Mouse (Mus musculus) hindbrain, embryonic 16.5 days (tissue): Measurements from ENCODE around the gene Rad50. TPM values are rescaled to one million over a fixed set of nuclear protein-coding genes. Genes with fewer than 3 reads are reported as not detected.
A peak's percentile ranks its signal among the peaks of the same experiment; 100 is the strongest.

ENCODE experiments used
- ATAC-seq: fragments of 200-750 bp; cut with Nextera tagmentation; 2 replicates; pipeline ENCODE4 v1.8.0; 2017; ENCODE audit warnings: moderate TSS enrichment, moderate library complexity
- H3K27ac ChIP-seq: fragments of 300-500 bp; sonication (generic); 2 replicates; pipeline ENCODE4 v1.5.1; 2014; ENCODE audit warnings: low read depth, mild to moderate bottlenecking, control low read depth, low read length, moderate library complexity
- H3K27me3 ChIP-seq: fragments of 300-500 bp; sonication (generic); replicated peaks from 2 replicates; pipeline ENCODE4 v1.6.1; 2014; ENCODE audit warnings: low read length; ENCODE audit not compliant: control insufficient read depth, insufficient read depth
- H3K36me3 ChIP-seq: fragments of 300-500 bp; sonication (generic); 2 replicates; pipeline ENCODE4 v1.6.1; 2014; ENCODE audit warnings: mild to moderate bottlenecking, low read length, moderate library complexity, mixed read lengths; ENCODE audit not compliant: control insufficient read depth, insufficient read depth
- H3K4me1 ChIP-seq: fragments of 300-500 bp; sonication (generic); 2 replicates; pipeline ENCODE4 v1.6.1; 2014; ENCODE audit warnings: low read depth, low read length; ENCODE audit not compliant: control insufficient read depth, insufficient read depth
- H3K4me2 ChIP-seq: fragments of 300-500 bp; sonication (generic); 2 replicates; pipeline ENCODE4 v1.6.1; 2014; ENCODE audit warnings: mild to moderate bottlenecking, low read length, control low read depth, moderate library complexity
- H3K4me3 ChIP-seq: fragments of 300-500 bp; sonication (generic); 2 replicates; pipeline ENCODE4 v1.5.1; 2014; ENCODE audit warnings: mild to moderate bottlenecking, low read length, control low read depth, moderate library complexity
- H3K9ac ChIP-seq: fragments of 300-500 bp; sonication (generic); 2 replicates; pipeline ENCODE4 v1.6.1; 2014; ENCODE audit warnings: low read depth, mild to moderate bottlenecking, control low read depth, low read length, moderate library complexity
- H3K9me3 ChIP-seq: fragments of 300-500 bp; sonication (generic); 2 replicates; pipeline ENCODE4 v1.6.1; 2014; ENCODE audit warnings: mild to moderate bottlenecking, low read length, moderate library complexity; ENCODE audit not compliant: control insufficient read depth
- WGBS: fragments of 180-500 bp; shearing (Covaris S2); extraction: QIAGEN DNeasy Blood & Tissue Kit; methylation state at CpG from one replicate; pipeline ENCODE4 v1.1.7; 2014; 5-methylcytosine and 5-hydroxymethylcytosine counted together
- polyA plus RNA-seq: library from polyadenylated mRNA; unstranded; fragments of >200 nt; fragmentation: Nextera tagmentation; extraction: Ambion mirVana; gene quantifications from 2 replicates; pipeline ENCODE4 v1.2.1, GENCODE M21; 2015

Gene Rad50
- 11.7 and 12.3 TPM in 2 replicates for polyA plus RNA-seq

- Histone ChIP-seq H3K4me3 (peak within 1 kb of the TSS; percentile 80), H3K27me3 (no peaks in the 10 kb centered on the region), H3K27ac (peak within 1 kb of the TSS; percentile 37), H3K9me3 (no peaks in the 10 kb centered on the region), H3K4me2 (peak within 1 kb of the TSS; percentile 74), H3K4me1 (peaks cover 2% of the 10 kb centered on the region; the same call in 1 of the 2 replicates), H3K36me3 (no peaks in the 10 kb centered on the region), H3K9ac (peak within 1 kb of the TSS; percentile 80)
- peak; percentile 97 for ATAC-seq
- 4% methylated on average over 55 of the region's 55 CpGs for WGBS
Measured at GRCm38 (mm10) chr11:53706934-53707717, at the start of gene Rad50. TSS of gene Rad50 (minus strand) at chr11:53707319.

- H3K4me1 ChIP-seq: peaks cover 3% of the 10 kb centered on the region; the same call in 1 of the 2 replicates
- 81% methylated on average over 12 of the region's 12 CpGs for WGBS
- H3K27ac ChIP-seq: no peak overlapping the region
- H3K9ac ChIP-seq: no peak overlapping the region
- no peaks in the 10 kb centered on the region for H3K36me3 ChIP-seq
- no peaks in the 10 kb centered on the region for H3K9me3 ChIP-seq
- no peak overlapping the region for H3K4me2 ChIP-seq
- ATAC-seq: no peak
- no peak overlapping the region for H3K4me3 ChIP-seq
- H3K27me3 ChIP-seq: no peaks in the 10 kb centered on the region
Measured at GRCm38 (mm10) chr11:53755011-53755595, 48.0 kb upstream of the Rad50 start.

GRCm38 (mm10) chr11:53749716-53750352, 42.7 kb upstream of the Rad50 start:
- ATAC-seq: no peak
- H3K36me3 ChIP-seq: no peaks in the 10 kb centered on the region
- no peak overlapping the region for H3K9ac ChIP-seq
- no peaks in the 10 kb centered on the region for H3K9me3 ChIP-seq
- no peak overlapping the region for H3K27ac ChIP-seq
- no peaks in the 10 kb centered on the region for H3K27me3 ChIP-seq
- no peak overlapping the region for H3K4me3 ChIP-seq
- H3K4me2 ChIP-seq: no peak overlapping the region
- 46% methylated on average over 5 of the region's 5 CpGs for WGBS
- H3K4me1 ChIP-seq: no peaks in the 10 kb centered on the region

- 78% methylated on average over 4 of the region's 4 CpGs for WGBS
- ATAC-seq: no peak
- no peak overlapping the region for H3K27ac ChIP-seq
- H3K4me2 ChIP-seq: no peak overlapping the region
- no peak overlapping the region for H3K4me3 ChIP-seq
- no peaks in the 10 kb centered on the region for H3K9me3 ChIP-seq
- H3K9ac ChIP-seq: no peak overlapping the region
- no peaks in the 10 kb centered on the region for H3K36me3 ChIP-seq
- H3K4me1 ChIP-seq: no peaks in the 10 kb centered on the region
- H3K27me3 ChIP-seq: no peaks in the 10 kb centered on the region
Measured at GRCm38 (mm10) chr11:53749306-53749705, 42.2 kb upstream of the Rad50 start.

- no peaks in the 10 kb centered on the region for H3K36me3 ChIP-seq
- ATAC-seq: no peak
- H3K9ac ChIP-seq: no peak overlapping the region
- H3K9me3 ChIP-seq: no peaks in the 10 kb centered on the region
- H3K27ac ChIP-seq: no peak overlapping the region
- no peaks in the 10 kb centered on the region for H3K4me1 ChIP-seq
- H3K4me2 ChIP-seq: no peak overlapping the region
- H3K4me3 ChIP-seq: no peak overlapping the region
- no peaks in the 10 kb centered on the region for H3K27me3 ChIP-seq
- 92% methylated on average over 6 of the region's 6 CpGs for WGBS
Measured at GRCm38 (mm10) chr11:53748614-53749013, 41.5 kb upstream of the Rad50 start.

- Histone ChIP-seq H3K27ac (no peak overlapping the region), H3K4me3 (no peak overlapping the region), H3K4me1 (no peaks in the 10 kb centered on the region), H3K9ac (no peak overlapping the region), H3K9me3 (no peaks in the 10 kb centered on the region), H3K27me3 (no peaks in the 10 kb centered on the region), H3K4me2 (no peak overlapping the region), H3K36me3 (no peaks in the 10 kb centered on the region)
- WGBS: 94% methylated on average over 9 of the region's 9 CpGs
- ATAC-seq: no peak
Measured at GRCm38 (mm10) chr11:53747985-53748384, 40.9 kb upstream of the Rad50 start.

- Histone ChIP-seq H3K9me3 (no peaks in the 10 kb centered on the region), H3K36me3 (no peaks in the 10 kb centered on the region), H3K4me2 (no peak overlapping the region), H3K27me3 (no peaks in the 10 kb centered on the region), H3K9ac (no peak overlapping the region), H3K4me1 (no peaks in the 10 kb centered on the region), H3K4me3 (no peak overlapping the region), H3K27ac (no peak overlapping the region)
- 94% methylated on average over 2 of the region's 2 CpGs for WGBS
- ATAC-seq: no peak
Measured at GRCm38 (mm10) chr11:53745260-53745659, 38.1 kb upstream of the Rad50 start.

- no peak for ATAC-seq
- H3K4me1 ChIP-seq: no peaks in the 10 kb centered on the region
- H3K27me3 ChIP-seq: no peaks in the 10 kb centered on the region
- no peaks in the 10 kb centered on the region for H3K9me3 ChIP-seq
- no peak overlapping the region for H3K4me3 ChIP-seq
- no peaks in the 10 kb centered on the region for H3K36me3 ChIP-seq
- H3K9ac ChIP-seq: no peak overlapping the region
- no peak overlapping the region for H3K27ac ChIP-seq
- WGBS: 38% methylated on average over 5 of the region's 5 CpGs
- no peak overlapping the region for H3K4me2 ChIP-seq
Measured at GRCm38 (mm10) chr11:53742353-53742752, 35.2 kb upstream of the Rad50 start.

GRCm38 (mm10) chr11:53737573-53737946, 30.4 kb upstream of the Rad50 start:
- Histone ChIP-seq H3K4me1 (no peaks in the 10 kb centered on the region), H3K4me3 (no peak overlapping the region), H3K9ac (no peak overlapping the region), H3K9me3 (no peaks in the 10 kb centered on the region), H3K27ac (no peak overlapping the region), H3K27me3 (no peaks in the 10 kb centered on the region), H3K36me3 (no peaks in the 10 kb centered on the region), H3K4me2 (no peak overlapping the region)
- 0 out of 2 replicates have a peak, but pooled peaks have one; percentile 17 for ATAC-seq
- WGBS: 47% methylated on average over 6 of the region's 6 CpGs
